Mouse (Mus musculus): ENCODE data around the gene B9d1. TPM values are rescaled to one million over a fixed set of nuclear protein-coding genes. Genes with fewer than 3 reads are reported as not detected.

Gene B9d1
- polyA plus RNA-seq, 1 experiment from 2014 or later, result 32.1 TPM

GRCm38 (mm10) chr11:61492749-61493401, 12.1 kb upstream of the B9d1 start:
- Histone ChIP-seq H3K27ac (replicated peaks; ENCODE audit: low read depth, low read length) (peak overlapping the region; percentile 79; the same call in 1 of the 2 replicates), H3K27me3 (ENCODE audit: control insufficient read depth, insufficient read depth, low read length) (no peaks in the 10 kb centered on the region), H3K4me1 (ENCODE audit: control insufficient read depth, insufficient read depth, low read length) (no peaks in the 10 kb centered on the region), H3K9me3 (replicated peaks; ENCODE audit: control insufficient read depth, low read length) (no peaks in the 10 kb centered on the region), H3K4me2 (ENCODE audit: low read depth, low read length) (peak overlapping the region; percentile 74), H3K4me3 (ENCODE audit: low read depth, low read length) (peak overlapping the region; percentile 89), H3K9ac (replicated peaks; ENCODE audit: low read length) (peak overlapping the region; percentile 88), H3K36me3 (replicated peaks; ENCODE audit: control insufficient read depth, insufficient read depth, low read depth, low read length) (peaks cover 16% of the 10 kb centered on the region)
- ATAC-seq (replicated peaks; ENCODE audit: insufficient number of reproducible peaks, low FRiP score, low TSS enrichment, low read depth) (no peak), DNase-seq (ENCODE audit: low spot score) (no peak)
- WGBS, result 79% methylated on average over 12 of the region's 12 CpGs

- H3K9ac ChIP-seq (replicated peaks; ENCODE audit: low read length), result peak overlapping the region; percentile 88
- WGBS, result 2% methylated on average over 46 of the region's 50 CpGs
- peak; percentile 37 for ATAC-seq (replicated peaks; ENCODE audit: insufficient number of reproducible peaks, low FRiP score, low TSS enrichment, low read depth)
- H3K4me2 ChIP-seq (ENCODE audit: low read depth, low read length), result peak overlapping the region; percentile 74
- no peaks in the 10 kb centered on the region for H3K27me3 ChIP-seq (ENCODE audit: control insufficient read depth, insufficient read depth, low read length)
- DNase-seq (ENCODE audit: low spot score), result no peak
- no peaks in the 10 kb centered on the region for H3K4me1 ChIP-seq (ENCODE audit: control insufficient read depth, insufficient read depth, low read length)
- H3K36me3 ChIP-seq (replicated peaks; ENCODE audit: control insufficient read depth, insufficient read depth, low read depth, low read length), result peaks cover 11% of the 10 kb centered on the region; the same call in 1 of the 2 replicates
- peak overlapping the region; percentile 89 for H3K4me3 ChIP-seq (ENCODE audit: low read depth, low read length)
- H3K9me3 ChIP-seq (replicated peaks; ENCODE audit: control insufficient read depth, low read length), result no peaks in the 10 kb centered on the region
- H3K27ac ChIP-seq (replicated peaks; ENCODE audit: low read depth, low read length), result peak overlapping the region; percentile 79
Measured at GRCm38 (mm10) chr11:61493525-61494128, 11.3 kb upstream of the B9d1 start.

- peak; percentile 94 for ATAC-seq (replicated peaks; ENCODE audit: insufficient number of reproducible peaks, low FRiP score, low TSS enrichment, low read depth)
- under 1% methylated on average over 59 of the region's 62 CpGs for WGBS
Measured at GRCm38 (mm10) chr11:61494129-61494997, 10.6 kb upstream of the B9d1 start, which contains the start of gene Mapk7. Gene Mapk7, minus strand, starts transcription at chr11:61494406.

GRCm38 (mm10) chr11:61495528-61495927, 9.4 kb upstream of the B9d1 start:
- no peak for ATAC-seq (replicated peaks; ENCODE audit: insufficient number of reproducible peaks, low FRiP score, low TSS enrichment, low read depth)
- no peak for DNase-seq (ENCODE audit: low spot score)
- WGBS, result 91% methylated on average over 2 of the region's 2 CpGs
- Histone ChIP-seq H3K4me3 (ENCODE audit: low read depth, low read length) (no peak overlapping the region), H3K4me2 (ENCODE audit: low read depth, low read length) (no peak overlapping the region), H3K9ac (replicated peaks; ENCODE audit: low read length) (no peak overlapping the region), H3K4me1 (ENCODE audit: control insufficient read depth, insufficient read depth, low read length) (no peaks in the 10 kb centered on the region), H3K36me3 (replicated peaks; ENCODE audit: control insufficient read depth, insufficient read depth, low read depth, low read length) (peaks cover 7% of the 10 kb centered on the region; the same call in 1 of the 2 replicates), H3K9me3 (replicated peaks; ENCODE audit: control insufficient read depth, low read length) (no peaks in the 10 kb centered on the region), H3K27me3 (ENCODE audit: control insufficient read depth, insufficient read depth, low read length) (no peaks in the 10 kb centered on the region), H3K27ac (replicated peaks; ENCODE audit: low read depth, low read length) (no peak overlapping the region)

More at GRCm38 (mm10) chr11:61494129-61494997, 10.6 kb upstream of the B9d1 start, which contains the start of gene Mapk7:
- Histone ChIP-seq H3K4me1 (ENCODE audit: control insufficient read depth, insufficient read depth, low read length) (no peaks in the 10 kb centered on the region), H3K9ac (replicated peaks; ENCODE audit: low read length) (peak within 1 kb of the TSS; percentile 88), H3K4me3 (ENCODE audit: low read depth, low read length) (peak within 1 kb of the TSS; percentile 89), H3K36me3 (replicated peaks; ENCODE audit: control insufficient read depth, insufficient read depth, low read depth, low read length) (peaks cover 11% of the 10 kb centered on the region; the same call in 1 of the 2 replicates), H3K9me3 (replicated peaks; ENCODE audit: control insufficient read depth, low read length) (no peaks in the 10 kb centered on the region), H3K4me2 (ENCODE audit: low read depth, low read length) (peak within 1 kb of the TSS; percentile 74), H3K27me3 (ENCODE audit: control insufficient read depth, insufficient read depth, low read length) (no peaks in the 10 kb centered on the region), H3K27ac (replicated peaks; ENCODE audit: low read depth, low read length) (peak within 1 kb of the TSS; percentile 82)
- DNase-seq (ENCODE audit: low spot score), result peak; percentile 100

GRCm38 (mm10) chr11:61497490-61497889, 7.5 kb upstream of the B9d1 start:
- H3K4me1 ChIP-seq (ENCODE audit: control insufficient read depth, insufficient read depth, low read length), result no peaks in the 10 kb centered on the region
- DNase-seq (ENCODE audit: low spot score) (no peak), ATAC-seq (replicated peaks; ENCODE audit: insufficient number of reproducible peaks, low FRiP score, low TSS enrichment, low read depth) (no peak)
- no peak overlapping the region for H3K27ac ChIP-seq (replicated peaks; ENCODE audit: low read depth, low read length)
- no peaks in the 10 kb centered on the region for H3K27me3 ChIP-seq (ENCODE audit: control insufficient read depth, insufficient read depth, low read length)
- H3K36me3 ChIP-seq (replicated peaks; ENCODE audit: control insufficient read depth, insufficient read depth, low read depth, low read length), result no peaks in the 10 kb centered on the region
- 85% methylated on average over 1 of the region's 1 CpGs for WGBS
- no peak overlapping the region for H3K4me2 ChIP-seq (ENCODE audit: low read depth, low read length)
- no peak overlapping the region for H3K4me3 ChIP-seq (ENCODE audit: low read depth, low read length)
- no peaks in the 10 kb centered on the region for H3K9me3 ChIP-seq (replicated peaks; ENCODE audit: control insufficient read depth, low read length)
- no peak overlapping the region for H3K9ac ChIP-seq (replicated peaks; ENCODE audit: low read length)

- DNase-seq (ENCODE audit: low spot score) (no peak), ATAC-seq (replicated peaks; ENCODE audit: insufficient number of reproducible peaks, low FRiP score, low TSS enrichment, low read depth) (no peak)
- H3K36me3 ChIP-seq (replicated peaks; ENCODE audit: control insufficient read depth, insufficient read depth, low read depth, low read length), result no peaks in the 10 kb centered on the region
- 67% methylated on average over 6 of the region's 6 CpGs for WGBS
- H3K9me3 ChIP-seq (replicated peaks; ENCODE audit: control insufficient read depth, low read length), result no peaks in the 10 kb centered on the region
- H3K27me3 ChIP-seq (ENCODE audit: control insufficient read depth, insufficient read depth, low read length), result no peaks in the 10 kb centered on the region
- no peak overlapping the region for H3K4me2 ChIP-seq (ENCODE audit: low read depth, low read length)
- no peak overlapping the region for H3K9ac ChIP-seq (replicated peaks; ENCODE audit: low read length)
- no peak overlapping the region for H3K4me3 ChIP-seq (ENCODE audit: low read depth, low read length)
- no peak overlapping the region for H3K27ac ChIP-seq (replicated peaks; ENCODE audit: low read depth, low read length)
- no peaks in the 10 kb centered on the region for H3K4me1 ChIP-seq (ENCODE audit: control insufficient read depth, insufficient read depth, low read length)
Measured at GRCm38 (mm10) chr11:61498736-61499504, 6.0 kb upstream of the B9d1 start.

GRCm38 (mm10) chr11:61503933-61504332, 1.0 kb upstream of the B9d1 start:
- H3K27me3 ChIP-seq (ENCODE audit: control insufficient read depth, insufficient read depth, low read length), result no peaks in the 10 kb centered on the region
- H3K36me3 ChIP-seq (replicated peaks; ENCODE audit: control insufficient read depth, insufficient read depth, low read depth, low read length), result no peaks in the 10 kb centered on the region
- H3K4me1 ChIP-seq (ENCODE audit: control insufficient read depth, insufficient read depth, low read length), result peaks cover 3% of the 10 kb centered on the region; the same call in 1 of the 2 replicates
- no peaks in the 10 kb centered on the region for H3K9me3 ChIP-seq (replicated peaks; ENCODE audit: control insufficient read depth, low read length)
- 61% methylated on average over 8 of the region's 8 CpGs for whole genome bisulfite sequencing
- no peak overlapping the region for H3K4me3 ChIP-seq (ENCODE audit: low read depth, low read length)
- ATAC-seq (replicated peaks; ENCODE audit: insufficient number of reproducible peaks, low FRiP score, low TSS enrichment, low read depth) (no peak), DNase-seq (ENCODE audit: low spot score) (peak; percentile 25)
- no peak overlapping the region for H3K4me2 ChIP-seq (ENCODE audit: low read depth, low read length)
- no peak overlapping the region for H3K9ac ChIP-seq (replicated peaks; ENCODE audit: low read length)
- no peak overlapping the region for H3K27ac ChIP-seq (replicated peaks; ENCODE audit: low read depth, low read length)

All from embryonic facial prominence, embryonic 11.5 days (tissue).